Mouse (Mus musculus) liver, adult 10 weeks (tissue): ENCODE data around the gene Olfr814. TPM values are rescaled to one million over a fixed set of nuclear protein-coding genes. Genes with fewer than 3 reads are reported as not detected.

ENCODE experiments used
- polyA plus RNA-seq: library from polyadenylated mRNA; stranded (reverse); fragments of 350-450 nt; fragmentation: Illumina TruSeq; extraction: RNeasy Lipid Tissue Mini Kit (QIAGEN cat#74804); gene quantifications from one replicate; pipeline ENCODE4 v1.2.3, GENCODE M21; 2014; ENCODE audit warnings: low read depth, low replicate concordance

The Olfr814 gene
- polyA plus RNA-seq = not detected

DNA sequence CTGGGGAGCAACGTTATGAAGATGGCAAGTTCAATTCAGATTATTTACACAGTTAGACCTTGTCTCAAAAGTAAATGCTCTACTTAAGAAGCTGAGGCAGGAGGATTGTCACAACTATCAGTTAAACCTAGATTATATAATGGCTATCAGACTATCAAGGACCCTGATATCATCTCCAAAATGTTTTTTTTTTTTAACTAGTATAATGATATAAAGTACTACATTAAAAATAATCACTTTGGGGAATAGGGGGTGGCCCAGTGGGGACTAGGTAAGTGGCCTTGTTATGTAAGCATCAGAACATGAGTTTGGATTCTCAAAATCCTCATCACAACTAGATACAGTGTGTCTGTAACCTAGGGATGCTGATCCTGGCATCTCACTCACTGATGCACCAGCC, at the start of gene Olfr814:
Gene Olfr814, minus strand, starts transcription at position 101 of the 400 bp plus-strand sequence.

DNA sequence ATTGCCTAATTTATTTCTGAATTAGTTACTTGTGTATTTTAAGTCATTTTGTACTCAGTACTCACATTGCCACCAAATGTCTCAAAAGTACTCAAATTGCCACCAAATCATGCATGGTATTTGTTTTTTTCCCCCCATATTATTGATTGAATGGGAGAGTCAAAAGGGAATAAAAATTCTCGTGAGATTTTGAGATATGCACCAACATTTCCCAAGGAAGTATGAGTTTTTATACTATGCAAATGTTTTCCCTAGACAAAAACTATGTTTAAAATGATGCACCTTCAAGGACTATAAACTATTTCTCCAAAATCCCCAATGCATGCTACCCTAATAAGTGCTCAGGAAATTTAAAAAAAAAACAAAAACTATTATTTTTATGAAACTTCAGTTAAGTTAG, 35.8 kb upstream of the Olfr814 start, which contains the start of gene Olfr816:
Gene Olfr816, minus strand, starts transcription at position 101 of the 400 bp plus-strand sequence.

DNA sequence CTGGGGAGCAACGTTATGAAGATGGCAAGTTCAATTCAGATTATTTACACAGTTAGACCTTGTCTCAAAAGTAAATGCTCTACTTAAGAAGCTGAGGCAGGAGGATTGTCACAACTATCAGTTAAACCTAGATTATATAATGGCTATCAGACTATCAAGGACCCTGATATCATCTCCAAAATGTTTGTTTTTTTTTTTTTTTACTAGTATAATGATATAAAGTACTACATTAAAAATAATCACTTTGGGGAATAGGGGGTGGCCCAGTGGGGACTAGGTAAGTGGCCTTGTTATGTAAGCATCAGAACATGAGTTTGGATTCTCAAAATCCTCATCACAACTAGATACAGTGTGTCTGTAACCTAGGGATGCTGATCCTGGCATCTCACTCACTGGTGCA, 26.1 kb upstream of the Olfr814 start, which contains the start of gene Olfr815:
Gene Olfr815, minus strand, starts transcription at position 101 of the 400 bp plus-strand sequence.

DNA sequence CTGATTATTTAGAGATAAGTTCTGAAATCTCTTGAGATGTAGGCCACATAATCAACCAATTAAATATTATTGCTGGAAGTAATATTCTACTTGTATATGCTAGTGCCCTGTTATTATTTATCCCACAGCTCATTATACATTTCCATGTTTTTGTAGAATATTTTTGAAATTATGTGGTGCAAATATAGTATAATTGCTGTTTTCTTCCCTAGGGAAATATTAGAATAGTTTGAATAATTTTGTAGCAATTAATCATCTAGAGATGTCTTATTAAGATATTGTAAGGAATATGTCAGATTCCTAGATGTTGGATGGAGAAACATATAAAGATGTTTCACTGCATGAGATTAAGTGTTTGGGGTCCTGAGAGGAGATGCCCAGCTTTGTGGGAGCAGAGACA, 24.6 kb downstream of the Olfr814 start, which contains the start of gene Olfr813:
Gene Olfr813, plus strand, starts transcription at position 301 of the 400 bp plus-strand sequence.

DNA sequence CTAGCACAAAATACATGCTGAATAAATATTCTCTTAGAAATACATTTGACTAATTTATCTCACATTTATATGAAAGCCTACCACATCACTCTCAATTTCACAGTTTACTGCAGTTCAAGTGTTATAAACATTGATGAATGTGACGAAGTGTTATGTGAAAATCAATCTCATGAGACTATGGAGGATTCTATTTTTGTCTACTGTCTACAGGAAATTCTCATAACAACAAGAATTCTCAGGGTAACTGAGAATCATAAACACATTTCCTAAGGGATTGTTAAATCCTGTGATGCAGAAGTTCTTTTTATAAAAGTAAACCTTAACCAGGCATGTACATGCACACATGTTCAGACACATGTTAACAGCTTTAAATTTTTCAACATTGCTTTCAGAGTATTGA, 33.7 kb downstream of the Olfr814 start, which contains the start of gene Olfr812:
Gene Olfr812, minus strand, starts transcription at position 101 of the 400 bp plus-strand sequence.

Other genes starting within 250 kb of the Olfr814 start
- not detected for gene Olfr799, start 242.4 kb downstream of the Olfr814 start, polyA plus RNA-seq
- gene Olfr800, start 222.2 kb downstream of the Olfr814 start, polyA plus RNA-seq = not detected
- not detected for gene Olfr801, start 206.0 kb downstream of the Olfr814 start, polyA plus RNA-seq
- not detected for gene Olfr802, start 191.7 kb downstream of the Olfr814 start, polyA plus RNA-seq
- gene Olfr803, start 185.6 kb downstream of the Olfr814 start, polyA plus RNA-seq = not detected
- not detected for gene Olfr804, start 176.6 kb downstream of the Olfr814 start, polyA plus RNA-seq
- gene Olfr805, start 150.5 kb downstream of the Olfr814 start, polyA plus RNA-seq = not detected
- gene Olfr806, start 137.9 kb downstream of the Olfr814 start, polyA plus RNA-seq = not detected
- gene Olfr807, start 122.1 kb downstream of the Olfr814 start, polyA plus RNA-seq = not detected
- gene Olfr808, start 114.4 kb downstream of the Olfr814 start, polyA plus RNA-seq = not detected
- not detected for gene Olfr809, start 105.2 kb downstream of the Olfr814 start, polyA plus RNA-seq
- gene Olfr810, start 84.9 kb downstream of the Olfr814 start, polyA plus RNA-seq = not detected
- gene Olfr811, start 75.5 kb downstream of the Olfr814 start, polyA plus RNA-seq = not detected
- not detected for gene Olfr812, start 33.8 kb downstream of the Olfr814 start, polyA plus RNA-seq
- gene Olfr813, start 24.5 kb downstream of the Olfr814 start, polyA plus RNA-seq = not detected
- not detected for gene Olfr815, start 26.0 kb upstream of the Olfr814 start, polyA plus RNA-seq
- gene Olfr816, start 35.7 kb upstream of the Olfr814 start, polyA plus RNA-seq = not detected
- not detected for gene Olfr818, start 69.2 kb upstream of the Olfr814 start, polyA plus RNA-seq
- gene Olfr819, start 87.4 kb upstream of the Olfr814 start, polyA plus RNA-seq = not detected
- gene Olfr247, start 96.3 kb upstream of the Olfr814 start, polyA plus RNA-seq = not detected
- gene Gm10310, start 105.2 kb upstream of the Olfr814 start, polyA plus RNA-seq = not detected
- not detected for gene Olfr820, start 132.8 kb upstream of the Olfr814 start, polyA plus RNA-seq
- gene Olfr821, start 150.5 kb upstream of the Olfr814 start, polyA plus RNA-seq = not detected
- gene Olfr822, start 191.4 kb upstream of the Olfr814 start, polyA plus RNA-seq = not detected
- not detected for gene Olfr823, start 235.5 kb upstream of the Olfr814 start, polyA plus RNA-seq